Mouse (Mus musculus): ENCODE results near the gene Tspan9. TPM values are rescaled to one million over a fixed set of nuclear protein-coding genes. Genes with fewer than 3 reads are reported as not detected.

Gene Tspan9
- polyA plus RNA-seq, 2 experiments from 2014 or later: 0.41 to 0.44 TPM

DNA sequence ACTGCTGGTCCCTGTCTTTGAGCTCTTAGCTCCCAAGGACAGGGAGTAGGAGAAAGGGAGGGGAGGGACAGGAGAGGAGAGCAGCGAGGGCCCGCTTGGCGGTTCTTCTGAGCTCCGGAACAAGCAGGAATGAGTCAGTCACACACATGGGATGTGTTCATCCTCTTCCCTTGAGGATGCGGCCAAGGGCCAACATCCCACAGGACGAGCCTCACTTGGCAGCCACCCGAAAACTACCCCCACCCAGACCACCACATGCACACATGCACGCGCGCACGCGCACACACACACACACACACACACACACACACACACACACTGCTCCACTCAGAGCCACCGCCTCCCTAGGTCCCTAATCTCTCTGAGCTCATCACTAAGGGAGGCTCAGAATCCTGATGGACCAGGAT lies 132.3 kb downstream of the Tspan9 start:
- ATAC-seq: no peak

- no peak for ATAC-seq
Measured at GRCm38 (mm10) chr6:128010135-128010971, 133.0 kb downstream of the Tspan9 start.

GRCm38 (mm10) chr6:128007982-128008562 lies 135.3 kb downstream of the Tspan9 start:
- no peak for ATAC-seq

DNA sequence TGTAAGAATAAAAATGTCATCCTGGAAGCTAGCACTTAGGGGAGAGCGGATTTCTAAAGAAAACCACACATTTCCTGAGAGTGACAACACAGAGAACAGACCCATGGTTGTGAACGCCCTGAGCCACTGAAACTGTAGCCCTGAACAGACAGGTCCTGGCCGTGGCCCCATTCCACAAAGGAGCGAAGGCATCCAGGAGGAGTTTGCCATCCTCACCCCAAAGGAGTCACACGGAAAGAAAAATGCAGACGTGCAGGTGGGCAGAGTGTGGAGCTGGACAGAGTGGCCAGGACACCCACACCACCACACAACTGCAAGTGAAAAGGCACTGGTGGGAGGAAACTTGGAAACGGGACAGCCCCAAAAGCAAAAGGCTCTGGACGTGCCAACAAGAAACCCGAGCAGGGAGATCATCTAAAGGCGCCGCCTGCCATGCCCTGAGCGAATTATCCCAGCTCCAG lies 136.1 kb downstream of the Tspan9 start:
- ATAC-seq: no peak

DNA sequence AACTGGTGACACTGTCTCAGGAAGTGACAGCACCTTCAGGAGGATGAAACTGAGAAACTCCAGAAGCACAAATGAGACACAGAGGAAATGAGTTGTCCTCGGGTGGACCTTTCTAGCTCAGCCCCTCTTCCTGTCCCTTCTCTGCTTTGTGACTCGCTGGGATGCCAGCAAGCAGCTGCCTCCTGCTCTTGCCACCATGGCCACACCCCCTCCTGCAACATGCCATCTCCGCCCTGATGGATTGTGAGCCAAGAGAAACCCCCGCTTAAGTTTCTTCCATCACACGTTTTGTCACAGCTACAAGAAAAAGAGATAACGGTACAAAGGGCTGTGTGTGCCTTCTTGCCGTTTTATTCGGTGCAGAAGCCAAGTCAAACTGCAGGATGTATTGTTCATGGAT lies 137.2 kb downstream of the Tspan9 start:
- ATAC-seq: peak; percentile 57

DNA sequence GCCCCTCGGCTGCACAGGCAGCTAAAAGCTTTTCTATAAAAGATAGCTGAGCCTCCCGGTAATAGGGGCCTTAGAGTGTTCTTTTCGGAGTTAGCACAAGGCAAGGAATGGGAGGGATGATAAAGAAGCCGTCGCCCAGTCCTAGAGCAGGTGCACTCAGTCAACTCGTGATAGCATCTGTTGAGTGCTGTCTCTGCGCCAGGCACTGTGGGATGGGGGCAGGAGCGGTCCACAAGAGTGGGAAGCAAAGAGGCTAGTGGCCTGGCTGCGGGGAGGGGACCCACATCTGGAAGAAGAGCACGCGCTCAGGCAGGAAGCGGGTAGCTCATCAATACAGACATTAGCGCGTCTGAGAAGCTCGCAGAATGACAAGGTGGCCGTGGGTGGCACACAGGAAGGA lies 138.8 kb downstream of the Tspan9 start:
- ATAC-seq: no peak

DNA sequence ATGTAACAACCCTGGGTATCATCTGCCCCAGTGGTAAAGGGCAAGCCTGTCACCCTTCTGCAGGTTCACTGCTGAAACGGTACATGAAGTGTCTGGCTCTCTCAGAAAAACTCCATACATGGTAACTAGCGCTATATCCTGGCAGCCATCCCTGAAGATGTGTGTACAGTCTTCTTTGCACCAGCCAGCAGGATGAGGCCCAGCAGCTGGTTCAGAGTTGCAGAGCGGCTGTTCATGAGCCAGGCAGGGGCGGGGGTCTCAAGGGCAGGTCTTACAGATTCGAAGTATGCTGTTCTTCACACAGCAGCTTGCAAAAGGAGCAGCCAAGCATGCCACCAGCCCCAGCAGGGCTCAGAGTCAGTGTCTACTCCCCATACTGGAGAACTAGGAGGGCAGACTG lies 139.9 kb downstream of the Tspan9 start:
- ATAC-seq: no peak

- ATAC-seq: no peak
Measured at GRCm38 (mm10) chr6:128002667-128003066, 140.7 kb downstream of the Tspan9 start.

GRCm38 (mm10) chr6:128002104-128002503 lies 141.3 kb downstream of the Tspan9 start:
- ATAC-seq: no peak

GRCm38 (mm10) chr6:128001587-128001986 lies 141.8 kb downstream of the Tspan9 start:
- no peak for ATAC-seq

DNA sequence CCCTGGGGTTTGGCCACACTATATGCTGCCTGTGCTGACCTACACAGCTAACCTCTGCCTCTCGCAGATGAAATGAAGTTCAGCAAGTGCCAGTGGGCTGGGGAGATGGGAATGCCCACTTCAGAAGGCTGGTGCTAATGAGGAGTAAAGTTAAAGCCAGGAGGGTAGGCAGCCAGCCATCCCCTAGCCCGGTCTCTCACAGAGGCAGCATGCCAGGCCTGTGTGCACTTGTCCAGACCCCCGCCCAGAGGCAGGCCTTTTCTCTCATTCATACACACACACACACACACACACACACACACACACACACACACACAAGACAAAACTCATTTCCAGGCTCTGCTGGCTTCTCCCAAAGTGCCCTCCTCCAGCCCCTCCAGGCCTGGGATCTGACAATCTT lies 142.6 kb downstream of the Tspan9 start:
- ATAC-seq: no peak

DNA sequence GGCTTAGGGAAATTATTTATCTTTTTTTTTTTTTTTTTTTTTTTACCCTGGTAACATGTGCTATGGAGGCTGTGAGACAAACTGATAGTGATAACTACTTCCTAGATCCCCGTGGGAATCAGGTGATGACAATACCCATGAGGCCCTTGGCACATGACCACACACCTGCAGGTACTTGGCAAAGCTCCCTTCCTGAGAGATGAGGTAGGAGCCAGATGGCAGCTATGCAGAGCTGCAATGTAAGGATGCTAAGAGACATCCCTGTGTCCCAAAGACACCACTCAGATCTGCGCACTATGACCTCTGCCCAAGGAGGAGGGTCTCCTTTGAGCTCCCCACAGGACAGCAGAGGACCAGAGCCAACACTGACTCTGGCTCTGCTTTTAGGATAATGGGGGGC lies 144.3 kb downstream of the Tspan9 start:
- no peak for ATAC-seq

GRCm38 (mm10) chr6:127996928-127997327 lies 146.5 kb downstream of the Tspan9 start:
- ATAC-seq: no peak

GRCm38 (mm10) chr6:127992993-127993392 lies 150.4 kb downstream of the Tspan9 start:
- no peak for ATAC-seq

DNA sequence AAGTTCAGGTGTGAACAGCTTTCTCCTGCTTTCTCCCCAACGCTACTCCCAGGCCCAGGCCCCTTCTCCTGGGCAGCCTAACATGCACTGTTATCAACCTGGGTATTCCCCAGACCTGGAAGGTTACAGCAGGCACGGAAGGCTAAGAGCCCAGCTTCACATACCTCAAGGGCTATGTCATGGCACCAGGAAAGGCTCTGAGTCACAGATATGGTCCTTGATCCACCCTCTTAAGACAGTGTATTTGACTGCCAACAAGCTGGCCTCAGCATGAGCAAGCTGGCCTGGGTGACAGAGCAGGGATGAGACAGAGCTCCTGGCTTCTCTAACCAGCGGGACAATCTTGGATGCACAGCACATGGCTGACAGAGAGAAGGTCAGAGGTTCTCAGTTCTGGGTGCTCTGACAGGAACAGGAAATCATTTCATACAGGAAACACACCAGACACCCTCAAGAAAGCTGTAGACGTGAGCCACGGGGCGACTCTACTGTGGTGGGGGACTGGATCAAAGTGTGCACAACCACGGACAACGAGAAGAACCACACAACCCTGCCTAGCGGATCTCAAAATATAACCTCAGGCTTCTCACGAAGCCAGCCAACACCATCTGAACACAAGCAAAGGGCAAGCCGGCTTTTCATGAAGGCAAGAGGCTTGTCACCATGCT lies 151.8 kb downstream of the Tspan9 start:
- peak; percentile 67 for ATAC-seq

- ATAC-seq: no peak
Measured at GRCm38 (mm10) chr6:127989624-127990212, 153.7 kb downstream of the Tspan9 start.

- no peak for ATAC-seq
Measured at GRCm38 (mm10) chr6:127988944-127989494, 154.4 kb downstream of the Tspan9 start.

DNA sequence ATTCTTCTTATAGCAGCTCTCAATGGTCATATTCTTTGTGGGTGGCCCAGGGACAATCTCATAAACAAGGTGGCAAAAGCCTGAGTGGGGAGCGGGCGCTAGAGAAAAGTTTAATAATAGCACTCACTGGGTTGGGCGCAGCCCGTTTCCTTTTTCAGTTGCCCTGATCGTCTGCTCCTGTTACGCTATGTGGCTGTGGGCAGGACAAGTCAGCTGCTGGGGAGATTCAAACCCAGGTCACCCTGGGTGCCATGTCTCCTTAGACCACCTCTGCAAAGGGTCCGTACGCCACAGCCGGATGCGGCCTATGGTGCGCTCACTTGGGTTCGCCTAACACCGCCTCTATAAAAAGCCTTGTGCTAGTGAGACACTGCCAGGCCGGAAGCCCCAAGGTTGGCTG lies 156.0 kb downstream of the Tspan9 start:
- ATAC-seq: no peak

DNA sequence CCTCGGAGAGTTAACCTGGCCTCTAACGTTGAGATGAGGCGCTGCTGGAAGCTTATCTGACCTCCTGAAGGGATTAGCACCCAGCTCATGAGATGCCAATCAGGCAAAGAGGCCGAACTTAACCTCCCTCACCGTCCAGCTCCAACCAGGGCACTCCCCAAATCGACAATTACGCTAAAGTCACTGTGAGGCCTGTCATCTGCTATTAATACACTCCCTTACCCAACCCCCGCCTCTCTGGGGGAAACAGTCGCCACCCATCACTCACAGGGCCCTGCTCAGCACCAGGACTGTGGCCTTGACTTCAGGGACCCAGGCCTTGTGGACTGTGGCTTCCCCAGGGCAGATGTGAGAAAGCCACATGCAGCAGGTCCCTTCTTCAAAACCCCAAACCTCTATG lies 157.0 kb downstream of the Tspan9 start:
- ATAC-seq: no peak

- no peak for ATAC-seq
Measured at GRCm38 (mm10) chr6:127981176-127981575, 162.2 kb downstream of the Tspan9 start.

- ATAC-seq: no peak
Measured at GRCm38 (mm10) chr6:127980381-127981045, 162.9 kb downstream of the Tspan9 start.

DNA sequence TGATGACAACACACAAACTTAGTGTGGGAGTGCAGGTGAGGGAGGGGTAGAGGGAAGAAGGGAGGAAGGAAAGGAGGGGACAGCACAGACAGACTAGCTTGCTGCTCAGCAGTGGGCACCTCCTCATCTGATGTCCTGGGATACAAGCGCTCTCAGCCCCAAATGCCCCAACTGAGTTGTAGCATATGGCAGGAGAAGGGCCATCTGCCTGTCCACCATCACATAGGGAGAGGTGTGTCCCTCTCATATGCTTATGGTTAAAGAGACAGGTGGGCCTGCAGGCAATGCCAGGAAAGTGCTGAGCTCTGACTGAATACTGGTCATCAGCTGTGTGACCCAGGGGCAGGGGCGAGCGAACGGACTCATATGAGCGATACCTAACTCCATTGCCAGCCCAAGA lies 163.6 kb downstream of the Tspan9 start:
- no peak for ATAC-seq
